Mouse (Mus musculus) liver, embryonic 14.5 days (tissue): ENCODE data around the gene Rabgap1l.

Experiments used
- CTCF ChIP-seq: IDR thresholded peaks from 2 replicates; pipeline ENCODE4 v1.5.1; 2016; ENCODE audit warnings: antibody characterized with exemption, low read depth, control low read depth
- EP300 ChIP-seq: IDR thresholded peaks from 2 replicates; pipeline ENCODE4 v1.6.1; 2016; ENCODE audit warnings: antibody characterized with exemption, low read depth

DNA sequence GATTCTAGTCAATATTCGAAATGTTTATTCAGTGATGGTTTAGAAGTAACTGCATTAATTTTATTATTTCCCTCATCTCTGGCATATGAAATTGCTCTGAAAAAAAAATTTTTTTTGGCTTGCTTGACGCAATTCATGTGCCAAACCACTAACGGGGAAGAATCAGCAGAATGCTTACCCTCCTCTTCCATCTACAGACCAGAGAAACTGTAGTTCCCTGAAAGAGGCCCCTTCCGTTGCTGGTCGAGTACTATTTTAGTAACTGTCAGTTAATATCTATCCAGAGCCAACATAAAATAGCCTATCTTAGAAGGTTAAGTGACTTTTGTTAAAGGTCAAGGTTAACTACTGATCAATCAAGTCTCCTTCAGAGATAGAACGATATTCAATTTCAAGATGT is 491.9 kb downstream of the Rabgap1l start:
- TF ChIP-seq CTCF (no peak), EP300 (no peak)
